Mouse (Mus musculus) naive thymus-derived CD4-positive, alpha-beta T cell, adult 2 months (primary cell): Measurements from ENCODE around the gene Fam169a.
"Not testable (repeated sequence)": the region's sequence is repeated elsewhere in the genome, so short reads cannot be mapped to it uniquely, and the experiment has no call there.

Source experiments
- DNase-seq: peaks from one replicate; pipeline ENCODE4 v3.0.0-alpha.2; 2011; ENCODE audit warnings: low read depth

The Fam169a gene

GRCm38 (mm10) chr13:97066649-97067550 lies at the start of gene Fam169a:
Fam169a (plus strand) TSS chr13:97067286.
- DNase-seq = no peak

- DNase-seq = no peak
Observed at GRCm38 (mm10) chr13:97017711-97018110, 49.4 kb upstream of the Fam169a start.

- no peak for DNase-seq
Observed at GRCm38 (mm10) chr13:97020122-97020521, 47.0 kb upstream of the Fam169a start.

- DNase-seq = no peak
Observed at GRCm38 (mm10) chr13:97021906-97022305, 45.2 kb upstream of the Fam169a start.

- no peak for DNase-seq
Observed at GRCm38 (mm10) chr13:97030075-97030474, 37.0 kb upstream of the Fam169a start.

GRCm38 (mm10) chr13:97034262-97034661 lies 32.8 kb upstream of the Fam169a start, which contains the start of gene 1700029F12Rik:
1700029F12Rik (minus strand) TSS chr13:97034362.
- DNase-seq = no peak

GRCm38 (mm10) chr13:97051158-97051557 lies 15.9 kb upstream of the Fam169a start:
- no peak for DNase-seq

- DNase-seq = peak; percentile 53
Observed at GRCm38 (mm10) chr13:97052667-97053066, 14.4 kb upstream of the Fam169a start.

GRCm38 (mm10) chr13:97053844-97054243 lies 13.2 kb upstream of the Fam169a start:
- DNase-seq = no peak

- DNase-seq = no peak
Observed at GRCm38 (mm10) chr13:97057817-97058216, 9.3 kb upstream of the Fam169a start.

GRCm38 (mm10) chr13:97059746-97060145 lies 7.3 kb upstream of the Fam169a start:
- no peak for DNase-seq

- no peak for DNase-seq
Observed at GRCm38 (mm10) chr13:97060331-97060730, 6.8 kb upstream of the Fam169a start.

GRCm38 (mm10) chr13:97062151-97062550 lies 4.9 kb upstream of the Fam169a start:
- DNase-seq = no peak

- no peak for DNase-seq
Observed at GRCm38 (mm10) chr13:97063431-97063830, 3.7 kb upstream of the Fam169a start.

GRCm38 (mm10) chr13:97064413-97064812 lies 2.7 kb upstream of the Fam169a start:
- no peak for DNase-seq

GRCm38 (mm10) chr13:97064844-97065621 lies 2.1 kb upstream of the Fam169a start:
- not testable (repeated sequence) for DNase-seq

GRCm38 (mm10) chr13:97067691-97068090 lies 605 bp downstream of the Fam169a start:
- no peak for DNase-seq

- no peak for DNase-seq
Observed at GRCm38 (mm10) chr13:97068151-97068550, 1.1 kb downstream of the Fam169a start.

GRCm38 (mm10) chr13:97070931-97071625 lies 4.0 kb downstream of the Fam169a start:
- DNase-seq = no peak

- DNase-seq = no peak
Observed at GRCm38 (mm10) chr13:97071626-97072241, 4.6 kb downstream of the Fam169a start.

- DNase-seq = no peak
Observed at GRCm38 (mm10) chr13:97073497-97073896, 6.4 kb downstream of the Fam169a start.

GRCm38 (mm10) chr13:97077556-97077955 lies 10.5 kb downstream of the Fam169a start:
- no peak for DNase-seq
